Mouse (Mus musculus): ENCODE measurements around the gene Ogdhl.
"Not testable (repeated sequence)": the region's sequence is repeated elsewhere in the genome, so short reads cannot be mapped to it uniquely, and the experiment has no call there.

Gene Ogdhl

DNA sequence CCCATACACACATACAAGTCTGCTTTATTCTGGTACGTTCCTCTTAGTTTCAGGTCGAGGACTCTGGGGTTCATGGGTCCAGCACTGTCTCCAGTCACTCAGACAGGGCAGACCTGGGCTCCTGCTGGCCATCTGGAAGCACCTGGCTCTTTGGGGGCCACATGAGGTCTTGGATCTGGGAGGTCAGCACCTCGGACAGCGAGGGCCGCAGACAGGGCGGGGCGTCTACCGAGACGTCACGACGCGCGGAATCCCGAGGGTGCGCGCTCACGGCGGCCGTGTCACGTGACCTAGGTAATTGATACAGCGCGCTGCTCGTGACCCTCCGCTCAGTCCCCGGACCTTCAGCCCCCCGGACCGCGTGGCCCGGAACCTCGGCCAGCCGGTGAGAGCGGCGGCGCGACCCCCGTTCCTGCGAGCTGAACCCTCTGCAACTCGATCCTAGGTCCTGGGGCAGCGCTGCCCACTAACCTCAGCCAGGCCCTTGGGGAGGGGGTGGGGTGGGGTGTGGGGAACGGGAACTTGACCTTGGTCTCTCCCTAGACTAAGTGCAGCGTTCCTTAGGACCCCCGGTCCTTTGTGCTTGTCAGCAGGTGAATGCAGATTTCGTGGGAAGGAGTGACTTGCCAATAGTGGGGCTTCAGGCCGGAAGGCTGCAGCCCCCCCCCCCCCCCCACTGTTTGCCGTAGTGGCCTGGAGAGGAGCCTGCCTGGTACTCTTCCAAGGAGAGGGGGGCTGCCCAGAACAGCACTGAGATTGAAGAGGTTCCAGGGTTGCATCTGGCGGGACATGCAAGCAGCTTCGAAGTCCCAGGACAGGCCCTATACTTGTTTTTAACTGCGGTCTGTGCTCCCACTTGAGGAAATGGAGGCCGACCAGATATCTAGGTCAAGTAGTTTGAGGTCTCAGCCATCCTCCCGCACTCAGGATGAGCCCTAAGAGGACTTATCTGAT is at the start of gene Ogdhl:
TSS of gene Ogdhl (plus strand) at position 288 of the 954 bp plus-strand sequence.
- peak; percentile 60 for DNase-seq

DNA sequence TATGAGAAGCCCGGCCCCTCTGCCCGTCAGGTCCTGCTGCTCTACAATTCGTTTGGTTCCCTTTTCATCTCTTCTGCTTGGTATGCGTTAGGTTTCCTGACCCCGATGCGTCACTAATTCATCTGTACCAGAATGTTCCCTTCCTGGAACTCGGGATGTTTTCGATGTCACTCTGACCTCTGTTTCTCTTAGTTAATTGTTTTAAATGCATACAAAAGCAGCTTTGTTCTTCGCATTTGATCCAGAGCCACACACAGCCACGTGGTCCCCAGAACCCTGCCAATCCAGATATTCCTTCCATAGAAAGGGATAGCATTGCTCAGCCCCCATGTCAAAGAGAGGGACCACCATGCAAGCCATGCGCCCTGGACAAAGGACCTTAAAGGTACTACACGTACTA is 20.2 kb upstream of the Ogdhl start:
- DNase-seq: no peak

DNA sequence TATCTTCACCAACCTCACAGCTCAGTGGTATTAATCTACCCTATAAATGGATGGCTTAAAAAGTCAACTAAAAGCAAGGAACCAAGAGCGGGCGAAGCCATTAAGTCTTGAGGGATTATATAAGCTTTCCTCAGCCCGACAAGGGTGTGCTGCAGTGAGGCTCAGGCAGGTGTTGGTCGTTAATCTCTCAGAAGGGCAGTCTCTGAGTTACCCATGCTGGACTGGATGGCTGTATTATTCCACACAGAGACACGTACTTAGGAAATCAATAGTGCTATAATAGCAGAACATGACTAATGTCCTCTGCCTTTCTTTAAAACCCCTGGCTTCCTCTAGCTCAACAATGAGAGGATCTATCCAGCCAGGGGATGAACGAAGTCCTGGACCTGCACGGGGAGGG is 19.4 kb upstream of the Ogdhl start:
- DNase-seq: no peak

DNA sequence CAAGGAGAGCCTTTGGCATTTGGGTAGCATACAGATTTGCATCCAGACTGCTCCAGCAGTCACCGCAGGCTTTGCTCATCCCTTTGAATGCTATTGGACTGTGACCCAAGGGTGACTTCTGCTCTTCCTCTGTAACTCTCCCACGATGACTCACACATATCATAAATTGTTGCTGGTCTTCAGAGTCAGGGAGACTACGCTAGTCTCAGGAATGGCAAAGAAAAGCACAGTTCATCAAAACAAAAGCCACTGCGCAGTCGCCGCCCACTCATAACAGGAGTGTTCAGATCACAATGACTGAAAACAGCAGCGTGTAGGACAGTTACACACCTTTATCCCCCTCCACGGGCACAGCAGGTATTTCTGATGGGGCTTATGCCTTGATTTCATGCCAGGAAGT is 16.9 kb upstream of the Ogdhl start:
- no peak for DNase-seq

DNA sequence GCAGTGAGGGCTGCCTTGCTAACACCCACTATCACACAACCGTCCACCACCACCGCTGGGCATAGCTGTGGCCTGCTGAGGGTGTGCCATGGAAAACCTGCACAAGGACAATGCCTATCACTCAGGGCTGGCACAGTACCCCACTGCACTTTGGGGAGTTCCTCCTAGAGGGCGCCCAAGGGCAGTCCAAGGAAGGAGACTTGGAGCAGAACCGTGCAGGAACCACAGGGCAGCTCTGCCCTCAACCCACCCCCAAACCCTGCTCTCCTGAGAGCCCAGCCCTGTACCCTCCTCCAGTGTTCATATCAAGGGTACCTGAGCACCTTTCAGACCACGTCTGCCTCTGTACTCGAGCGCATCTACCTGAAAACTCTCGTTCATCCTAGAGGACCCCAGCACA is 11.9 kb upstream of the Ogdhl start:
- peak; percentile 43 for DNase-seq

DNA sequence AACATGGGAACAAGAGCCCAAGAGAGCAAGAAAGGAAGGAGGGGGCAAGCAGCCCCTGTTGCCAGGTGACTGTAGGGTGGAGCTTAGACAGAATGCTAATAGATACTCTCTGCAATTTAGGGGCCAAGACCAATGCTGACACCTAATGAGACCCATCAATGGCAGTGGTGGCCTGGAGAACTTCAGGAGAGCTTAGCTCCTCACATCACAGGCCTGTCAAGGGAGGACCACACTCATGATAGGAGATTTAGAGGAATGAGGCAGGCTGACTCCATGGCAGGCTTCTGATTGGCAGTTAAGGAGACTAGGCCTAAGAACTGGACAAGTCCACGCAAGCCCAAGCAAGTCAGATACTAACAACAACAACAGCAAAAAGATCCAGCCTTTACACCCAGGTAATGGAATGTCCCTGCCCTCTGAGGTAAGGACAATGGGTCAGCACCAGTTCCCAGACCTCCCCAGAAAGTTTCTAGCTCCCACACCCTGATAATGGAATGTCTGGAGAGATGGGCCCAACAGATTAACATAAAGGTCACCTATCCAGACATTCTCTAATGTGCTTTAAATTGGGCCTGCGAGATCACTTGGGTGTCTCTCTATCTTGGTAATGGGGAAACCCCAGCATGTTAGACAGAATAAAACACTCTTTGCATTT is 10.3 kb upstream of the Ogdhl start:
- no peak for DNase-seq

DNA sequence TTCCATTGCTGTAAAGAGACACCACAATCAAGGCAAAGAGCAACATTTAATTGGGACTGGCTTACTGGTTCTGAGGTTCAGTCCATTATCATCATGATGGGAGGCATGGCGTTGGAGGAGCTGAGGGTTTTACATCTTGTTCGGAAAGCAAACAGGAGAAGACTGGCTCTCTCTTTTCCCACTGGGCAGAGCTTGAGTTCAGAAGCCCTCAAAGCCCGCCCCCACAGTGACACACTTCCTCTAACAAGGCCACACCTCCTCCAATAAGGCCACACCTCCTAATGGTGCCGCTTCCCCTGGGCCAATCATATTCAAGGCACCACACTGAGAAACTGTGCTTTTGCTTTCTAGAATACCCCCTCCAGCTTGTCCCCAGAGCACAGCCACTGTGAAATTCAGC is 4.0 kb upstream of the Ogdhl start:
- DNase-seq: no peak

DNA sequence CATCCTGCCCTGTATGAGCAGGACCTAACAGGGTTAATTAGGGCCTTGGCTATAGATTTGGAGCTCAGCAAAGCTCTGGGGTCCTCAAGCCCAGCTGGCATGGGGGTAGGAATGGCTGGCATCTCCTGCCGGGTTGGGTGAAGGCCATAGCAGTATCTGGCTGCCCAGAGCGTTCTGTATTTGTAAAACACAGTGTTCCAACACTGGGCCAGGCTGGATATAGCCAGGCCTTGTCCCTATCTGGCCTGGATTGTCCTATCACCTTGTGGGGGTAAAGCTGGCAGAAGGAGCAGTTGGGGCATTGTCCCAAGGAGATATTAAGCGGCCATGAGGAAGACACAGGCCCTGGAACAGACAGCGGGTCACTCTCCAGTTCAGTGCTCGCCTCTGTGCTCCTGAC is 1.4 kb downstream of the Ogdhl start:
- no peak for DNase-seq

DNA sequence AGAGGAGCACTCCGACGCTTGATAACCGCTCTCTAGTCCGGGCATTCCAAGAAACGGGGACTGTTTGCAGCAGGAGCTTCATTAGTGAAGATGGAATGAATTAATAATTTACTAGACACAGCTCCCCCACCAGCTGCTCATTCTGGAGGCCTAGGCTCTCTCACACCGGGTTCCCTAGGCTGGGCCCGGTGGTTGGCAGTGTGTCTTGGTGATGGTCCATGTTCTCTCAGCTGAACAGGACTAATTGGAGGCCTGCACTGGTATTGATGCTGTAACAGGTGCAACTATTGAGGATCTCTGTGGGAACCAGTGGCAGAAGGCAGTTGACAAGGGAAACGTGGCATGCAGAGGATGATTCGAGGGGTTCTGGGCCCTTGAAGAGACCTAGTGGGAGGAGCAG is 5.5 kb downstream of the Ogdhl start:
- no peak for DNase-seq

DNA sequence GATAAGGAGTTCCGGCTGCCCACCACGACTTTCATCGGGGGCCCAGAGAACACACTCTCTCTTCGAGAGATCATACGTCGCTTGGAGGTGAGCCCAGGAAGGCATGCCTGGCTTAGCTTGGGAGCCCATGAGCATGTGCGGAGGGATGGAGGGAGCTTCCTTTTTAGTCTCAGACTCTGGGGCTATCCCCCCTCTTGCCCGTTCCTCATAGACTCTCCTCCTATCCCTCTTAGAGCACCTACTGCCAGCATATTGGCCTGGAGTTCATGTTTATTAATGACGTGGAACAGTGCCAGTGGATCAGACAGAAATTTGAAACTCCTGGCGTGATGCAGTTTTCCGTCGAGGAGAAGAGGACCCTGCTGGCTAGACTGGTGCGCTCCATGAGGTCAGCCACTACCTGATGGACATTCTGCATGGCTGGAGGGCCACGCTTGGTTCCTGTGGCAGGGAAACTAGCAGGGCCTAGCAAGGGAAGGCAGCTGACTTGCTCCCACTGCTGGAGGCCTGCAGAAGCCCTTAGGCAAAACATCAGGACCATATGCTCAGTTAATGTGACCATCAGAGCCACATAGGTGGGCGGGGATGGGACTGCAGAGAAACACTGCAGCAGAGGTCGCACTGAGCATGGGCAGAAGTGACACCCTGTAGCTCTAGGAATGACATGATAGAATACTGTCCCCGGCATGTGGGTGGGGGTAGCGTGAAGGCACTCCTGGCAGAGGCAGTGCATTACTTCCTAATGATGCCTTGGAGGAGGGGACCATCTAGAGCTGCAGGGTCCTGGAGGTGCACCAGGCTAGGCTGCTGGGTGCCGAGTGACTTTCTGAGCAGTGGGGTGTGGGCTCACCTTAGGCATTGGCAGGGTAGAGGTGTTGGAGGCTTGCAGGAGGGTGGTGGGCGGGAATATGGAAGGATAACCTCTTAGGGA is 11.0 kb downstream of the Ogdhl start:
- DNase-seq: no peak

DNA sequence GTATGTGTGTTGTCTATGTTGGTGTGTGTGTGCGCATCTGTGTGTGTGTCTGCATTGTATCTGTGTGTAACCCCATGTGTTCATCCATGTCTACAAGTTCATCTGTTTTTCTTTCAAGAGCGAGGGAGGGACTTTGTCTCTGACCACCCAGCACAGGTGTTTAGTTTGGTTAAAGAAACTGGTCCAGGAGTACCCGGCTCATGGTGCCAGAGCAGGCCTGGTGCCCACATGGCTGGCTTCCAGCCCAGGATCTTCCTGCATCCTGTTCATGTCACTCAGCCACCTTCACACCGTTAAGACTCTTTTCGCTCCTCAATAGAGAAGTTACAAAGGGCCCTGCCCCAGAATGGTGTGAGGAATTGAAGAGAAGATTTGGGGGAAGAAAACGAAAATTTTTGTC is 14.2 kb downstream of the Ogdhl start:
- no peak for DNase-seq

DNA sequence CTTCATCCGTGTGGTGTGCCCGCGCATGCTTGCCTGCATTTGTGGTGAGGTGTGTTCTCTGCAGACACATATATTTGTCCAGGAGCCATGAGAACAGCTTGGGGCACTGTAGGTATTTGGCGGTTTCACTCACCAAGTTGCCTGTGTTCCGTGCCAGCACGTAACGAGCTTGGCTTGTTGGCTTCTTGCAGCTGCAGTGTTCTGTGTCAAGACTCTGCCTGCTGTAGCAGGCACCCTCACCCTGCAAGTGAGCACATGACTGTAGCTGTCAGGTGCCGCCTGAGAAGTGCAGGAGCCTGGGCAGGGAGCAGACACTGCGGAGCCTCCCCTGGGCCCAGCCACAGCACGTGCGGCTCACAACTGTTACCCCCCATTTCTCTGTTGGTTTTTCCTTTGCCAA is 14.7 kb downstream of the Ogdhl start:
- DNase-seq: no peak

DNA sequence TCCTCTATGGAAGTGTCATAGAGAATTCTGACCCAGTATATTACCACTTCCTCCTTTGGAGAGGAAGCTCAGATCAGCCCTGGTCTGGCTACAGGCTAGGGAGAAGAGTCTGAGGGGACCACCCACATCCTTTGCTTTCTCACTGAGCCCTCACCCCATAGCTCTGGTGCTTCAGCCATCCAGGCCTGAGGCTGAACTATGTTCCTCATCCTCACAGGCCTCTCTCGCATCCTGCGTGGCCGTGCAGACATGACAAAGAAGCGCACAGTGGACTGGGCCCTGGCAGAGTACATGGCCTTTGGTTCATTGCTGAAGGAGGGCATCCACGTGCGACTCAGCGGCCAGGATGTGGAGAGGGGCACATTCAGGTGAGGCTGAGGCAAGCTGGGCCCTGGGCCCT is 20.0 kb downstream of the Ogdhl start:
- DNase-seq: no peak

DNA sequence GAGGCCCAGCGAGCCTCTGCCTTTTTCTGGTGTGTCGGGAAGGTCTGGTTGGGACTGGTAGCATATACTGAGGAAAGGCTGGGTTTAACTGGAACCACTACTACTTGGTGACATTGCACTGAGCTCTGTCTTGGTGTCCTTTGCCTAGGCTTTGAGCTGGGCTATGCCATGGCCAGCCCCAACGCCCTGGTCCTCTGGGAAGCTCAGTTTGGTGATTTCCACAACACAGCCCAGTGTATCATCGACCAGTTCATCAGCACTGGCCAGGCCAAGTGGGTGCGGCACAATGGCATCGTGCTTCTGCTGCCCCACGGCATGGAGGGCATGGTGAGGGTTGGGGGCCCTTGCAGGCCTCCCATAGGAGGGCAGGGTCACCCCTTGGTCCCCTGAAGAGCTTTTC is 22.4 kb downstream of the Ogdhl start:
- no peak for DNase-seq

DNA sequence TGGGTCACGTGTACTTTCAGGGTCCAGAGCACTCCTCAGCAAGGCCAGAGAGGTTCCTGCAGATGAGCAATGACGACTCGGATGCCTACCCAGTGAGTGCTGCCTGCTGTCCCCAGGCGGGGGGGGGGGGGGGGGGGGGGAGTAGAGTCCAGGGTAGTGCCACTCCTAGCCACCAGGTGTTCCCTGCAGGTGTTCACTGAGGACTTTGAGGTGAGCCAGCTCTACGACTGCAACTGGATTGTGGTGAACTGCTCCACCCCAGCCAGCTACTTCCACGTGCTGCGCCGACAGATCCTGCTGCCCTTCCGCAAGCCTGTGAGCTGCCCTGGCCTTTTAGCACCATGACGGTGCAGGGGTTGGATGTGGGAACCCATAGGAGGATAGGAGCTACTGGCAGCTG is 22.9 kb downstream of the Ogdhl start:
- DNase-seq: no peak

DNA sequence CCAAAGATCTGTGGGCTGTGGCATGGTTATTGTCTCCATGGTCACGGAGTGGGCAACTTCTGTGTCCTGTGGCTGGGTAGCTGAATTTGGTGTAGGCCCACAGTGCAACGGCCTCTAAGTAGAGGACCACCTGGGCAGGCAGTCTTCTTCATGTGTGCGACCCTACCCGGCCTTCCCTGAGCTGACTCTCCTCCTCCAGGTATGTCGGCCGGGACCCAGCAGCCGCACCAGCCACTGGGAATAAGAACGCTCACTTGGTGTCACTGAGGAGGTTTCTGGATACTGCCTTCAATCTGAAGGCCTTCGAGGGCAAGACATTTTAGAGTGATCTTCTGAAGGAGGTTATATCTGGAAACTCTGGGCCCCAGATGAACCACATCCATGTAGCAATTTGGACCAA is 25.5 kb downstream of the Ogdhl start:
- DNase-seq: no peak

DNA sequence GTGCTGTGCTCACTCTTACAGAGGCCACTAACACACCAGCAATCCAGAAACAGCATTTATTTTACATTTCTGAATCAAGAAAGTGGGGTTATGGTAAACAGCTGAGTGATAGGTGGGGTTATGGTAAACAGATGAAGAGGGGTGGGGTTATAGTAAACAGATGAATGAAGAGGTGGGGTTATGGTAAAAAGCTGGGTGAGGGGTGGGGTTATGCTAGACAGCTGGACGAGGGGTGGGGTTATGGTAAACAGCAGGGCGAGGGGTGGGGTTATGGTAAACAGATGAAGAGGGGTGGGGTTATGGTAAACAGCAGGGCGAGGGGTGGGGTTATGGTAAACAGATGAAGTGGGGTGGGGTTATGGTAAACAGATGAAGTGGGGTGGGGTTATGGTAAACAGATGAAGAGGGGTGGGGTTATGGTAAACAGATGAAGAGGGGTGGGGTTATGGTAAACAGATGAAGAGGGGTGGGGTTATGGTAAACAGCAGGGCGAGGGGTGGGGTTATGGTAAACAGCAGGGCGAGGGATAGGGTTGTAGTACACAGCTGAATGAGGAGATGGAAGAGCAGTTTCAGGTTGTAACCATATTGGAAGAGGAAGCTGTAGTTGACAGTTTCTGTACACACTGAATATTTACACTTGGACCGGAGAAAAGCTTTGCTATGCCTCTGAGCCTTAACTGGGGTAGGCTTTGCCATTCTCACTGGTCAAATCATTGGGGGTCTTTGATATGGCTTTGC is 29.5 kb downstream of the Ogdhl start:
- DNase-seq: not testable (repeated sequence)

DNA sequence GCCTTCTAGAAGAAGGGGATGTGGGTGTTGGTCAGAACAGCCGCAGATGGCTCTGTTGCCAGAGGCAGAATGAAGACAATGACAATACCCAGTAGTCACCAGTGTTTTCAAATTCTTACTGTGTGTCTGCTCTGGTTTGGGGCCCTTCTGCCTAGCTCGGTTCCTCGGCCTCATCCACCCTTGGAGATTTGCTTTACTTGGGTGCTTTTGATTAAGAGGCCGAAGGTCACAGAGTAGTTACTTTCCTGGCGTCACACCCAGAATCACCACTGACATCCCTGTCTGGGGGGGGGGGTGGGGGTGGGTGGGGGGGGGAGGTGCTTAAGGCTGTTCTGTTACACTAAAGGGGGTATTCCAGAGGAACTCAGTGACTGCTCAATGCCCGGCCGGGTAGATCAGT is 42.5 kb downstream of the Ogdhl start:
- no peak for DNase-seq

DNA sequence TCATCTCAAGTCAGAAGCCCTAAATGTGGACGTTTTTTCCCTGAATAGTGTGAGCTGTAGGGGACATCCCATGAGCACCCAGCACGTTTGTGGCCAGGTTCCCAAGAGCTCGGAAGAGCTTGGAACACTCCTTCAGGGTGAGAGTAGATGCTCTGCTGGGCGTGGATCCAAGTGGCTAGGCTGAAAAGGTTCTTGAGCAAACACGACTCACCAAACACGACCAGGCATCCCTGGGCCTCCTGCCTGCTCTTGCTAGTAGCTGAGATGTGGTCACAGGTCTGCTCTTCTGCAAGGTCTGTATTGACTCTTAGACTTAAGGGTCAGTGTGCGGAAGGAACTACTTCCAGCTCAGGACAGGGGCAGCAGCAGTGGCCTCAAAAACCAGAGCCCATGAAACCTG is 47.9 kb downstream of the Ogdhl start:
- no peak for DNase-seq

DNA sequence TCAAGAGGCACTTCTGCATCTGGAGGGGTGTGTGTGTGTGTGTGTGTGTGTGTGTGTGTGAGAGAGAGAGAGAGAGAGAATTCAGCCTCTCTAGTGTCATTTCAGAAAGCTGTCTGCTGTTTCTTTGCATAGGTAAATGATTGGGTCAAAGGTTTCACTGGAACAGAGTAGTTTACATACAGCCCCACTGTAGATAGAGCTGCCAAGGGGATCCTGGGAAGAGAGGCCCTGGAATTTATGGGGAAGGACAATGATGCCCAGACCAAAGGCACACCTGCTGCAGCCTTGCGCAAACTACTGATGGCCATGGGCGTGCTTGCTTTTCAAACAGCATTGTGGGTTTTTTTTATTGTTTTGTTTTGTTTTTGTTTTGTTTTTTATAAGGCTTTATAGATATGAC is 50.7 kb downstream of the Ogdhl start:
- no peak for DNase-seq

DNA sequence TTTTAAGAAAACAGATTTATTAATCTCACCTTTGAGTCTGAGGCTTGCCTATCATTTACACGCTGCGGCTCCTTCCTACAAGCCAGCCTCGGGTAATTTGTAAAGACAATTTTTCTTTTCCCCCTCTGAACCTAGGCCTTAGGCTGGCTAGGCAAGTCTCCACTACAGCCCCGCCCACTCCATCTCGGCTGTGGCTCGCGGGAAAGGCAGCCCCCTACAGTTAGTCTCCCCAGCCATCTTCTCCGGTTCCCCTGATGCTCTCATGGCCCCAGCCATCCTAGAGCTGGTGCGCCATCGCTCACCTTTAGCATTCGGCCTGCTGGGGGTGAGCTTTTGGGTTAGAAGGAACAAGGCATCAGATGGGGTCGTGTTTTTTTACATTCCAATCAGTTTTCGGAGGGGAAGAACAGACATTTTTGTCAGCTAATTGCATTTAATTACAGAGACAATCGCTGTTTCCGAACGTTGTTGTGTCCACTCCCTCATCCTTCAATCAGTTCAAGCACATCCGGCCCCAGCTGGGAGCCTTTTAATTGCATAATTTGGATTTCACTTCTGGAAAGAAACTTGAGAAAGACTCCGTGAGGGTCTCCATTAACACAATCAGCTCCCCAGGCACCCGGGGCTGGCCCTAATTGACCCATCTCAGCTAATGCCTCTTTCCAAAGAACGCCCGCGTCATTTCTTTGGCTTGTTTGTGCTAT is 57.7 kb downstream of the Ogdhl start:
- no peak for DNase-seq

DNA sequence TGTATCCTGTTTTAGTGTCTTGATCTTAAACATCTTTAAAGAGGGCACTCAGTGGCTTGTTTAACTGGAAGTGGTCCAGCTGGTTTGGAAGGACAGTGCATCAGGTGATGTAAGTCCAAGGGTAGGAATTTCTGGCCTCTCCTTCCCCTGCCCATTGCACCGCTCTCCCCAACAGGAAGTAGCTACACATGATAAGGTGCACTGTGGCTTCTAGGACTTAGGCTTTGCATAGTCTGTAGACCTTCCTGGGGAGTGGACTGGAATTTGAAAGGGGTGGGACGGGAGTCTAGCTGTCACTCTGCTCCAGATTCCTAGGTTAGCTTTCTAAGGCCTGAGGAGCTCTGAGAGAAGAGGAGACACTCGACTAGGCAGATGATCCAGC is 58.3 kb downstream of the Ogdhl start:
- DNase-seq: no peak

All from thymus, postnatal 25 days (tissue).